11 mouse cellular contexts compared by ENCODE assay signal in the genomic region with DNA sequence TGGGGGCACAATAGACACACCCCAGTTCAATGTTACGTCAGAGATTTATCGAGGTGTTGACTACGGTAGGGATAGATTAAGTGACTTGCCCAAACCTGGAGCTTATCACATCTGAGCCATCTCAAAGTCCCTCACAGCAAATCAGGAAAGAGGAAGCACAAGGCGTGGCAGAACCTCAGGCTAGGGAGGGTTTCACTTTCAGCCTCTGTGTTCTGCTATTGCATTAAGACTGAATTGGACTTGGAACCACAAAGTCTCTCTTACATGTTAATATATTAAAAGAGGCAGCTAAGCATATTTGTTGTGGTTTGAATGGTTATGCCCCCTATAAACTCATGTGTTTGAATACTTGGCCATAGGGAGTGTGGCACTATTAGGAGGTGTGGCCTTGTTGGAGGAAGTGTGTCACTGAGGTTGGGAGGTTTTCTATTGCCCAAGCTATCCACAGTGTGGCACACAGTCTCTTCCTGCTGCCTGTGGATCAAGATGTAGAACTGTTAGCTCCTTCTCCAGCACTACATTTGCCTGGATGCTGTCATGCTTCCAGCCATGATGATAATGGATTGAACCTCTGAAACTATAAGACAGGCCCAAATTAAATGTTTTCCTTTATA. TPM values are rescaled to one million over a fixed set of nuclear protein-coding genes. Genes with fewer than 3 reads are reported as not detected.
A peak's percentile ranks its signal among the peaks of the same experiment; 100 is the strongest.
DNase-seq lines count a peak whose midpoint lies in the region; ATAC-seq and TF ChIP-seq lines count a peak whose summit lies in the region.
"Had no signal": no experiment of that assay in that cellular context is flagged by ENCODE, and none has a peak within 500 bp of the region (broad histone marks: within the 10 kb centered on the region; RNA-seq: fewer than 3 reads in every experiment).

No protein-coding gene starts in this region.

- no peak overlapping the region for H3K4me3 ChIP-seq in bone marrow macrophage, adult 2 months (ENCODE audit: insufficient read depth, low read length)
- H3K4me3 ChIP-seq in forebrain, embryonic 11.5 days (ENCODE audit: low read depth, low read length) = no peak overlapping the region
- H3K4me3 ChIP-seq: heart, embryonic 12.5 days had no signal

- intact Hi-C loops in heart, postnatal 10 days (cut with DNase I) = no loop called here

- H3K9me3 ChIP-seq in forebrain, embryonic 11.5 days (ENCODE audit: control insufficient read depth, low read length) = no peaks in the 10 kb centered on the region
- H3K9me3 ChIP-seq: heart, embryonic 12.5 days had no signal

- H3K4me2 ChIP-seq in forebrain, embryonic 11.5 days (ENCODE audit: low read depth, low read length, severe bottlenecking) = no peak overlapping the region
- H3K4me2 ChIP-seq: heart, embryonic 12.5 days; hindbrain, embryonic 14.5 days had no signal

- no peak overlapping the region for H3K9ac ChIP-seq in forebrain, embryonic 11.5 days (ENCODE audit: low read length)
- H3K9ac ChIP-seq: heart, embryonic 12.5 days; hindbrain, embryonic 14.5 days had no signal

- H3K36me3 ChIP-seq in forebrain, embryonic 11.5 days (ENCODE audit: control insufficient read depth, insufficient read depth, low read length) = no peaks in the 10 kb centered on the region
- H3K36me3 ChIP-seq: heart, embryonic 12.5 days had no signal

- no peaks in the 10 kb centered on the region for H3K27me3 ChIP-seq in forebrain, embryonic 11.5 days (ENCODE audit: control insufficient read depth, insufficient read depth, low read length)
- H3K27me3 ChIP-seq: heart, embryonic 12.5 days had no signal

- DNase-seq in heart, adult 11 months = peak; percentile 93
- DNase-seq in heart, postnatal 10 days = no peak
- DNase-seq in A20 (ENCODE audit: low read depth, low spot score) = peak; percentile 77
- DNase-seq in thymus, postnatal 10 days (ENCODE audit: low spot score in 2 of 2) = no peak
- no peak for DNase-seq in Muller cell, postnatal 12 days (ENCODE audit: inconsistent ontology term)
- DNase-seq in forebrain, embryonic 11.5 days (ENCODE audit: low spot score) = no peak

- peak overlapping the region; percentile 55 for H3K27ac ChIP-seq in bone marrow macrophage, adult 2 months (ENCODE audit: insufficient read depth, low read depth, low read length)
- H3K27ac ChIP-seq in forebrain, embryonic 11.5 days (ENCODE audit: low read depth, low read length) = no peak overlapping the region
- H3K27ac ChIP-seq: hindbrain, embryonic 14.5 days had no signal

- WGBS in forebrain, embryonic 11.5 days = 90% methylated on average over 4 of the region's 4 CpGs

- TF ChIP-seq CTCF in bone marrow macrophage, adult 2 months (IDR thresholded peaks at IDR 0.05; ENCODE audit: low read depth, low read length) = no peak

- ATAC-seq in megakaryocyte progenitor cell, adult 5-6 weeks (replicated peaks; ENCODE audit: poor library complexity) = peak; percentile 86
- ATAC-seq in forebrain, embryonic 11.5 days (replicated peaks; ENCODE audit: low FRiP score) = no peak

- no peak for TF ChIP-seq POLR2A in bone marrow macrophage, adult 2 months (IDR thresholded peaks at IDR 0.05; ENCODE audit: borderline replicate concordance, low read depth, low read length)

- peaks cover 32% of the 10 kb centered on the region for H3K4me1 ChIP-seq in bone marrow macrophage, adult 2 months (ENCODE audit: control insufficient read depth, insufficient read depth, low read length)
- H3K4me1 ChIP-seq in forebrain, embryonic 11.5 days (replicated peaks; ENCODE audit: control insufficient read depth, insufficient read depth, low read length) = peaks cover 3% of the 10 kb centered on the region; the same call in 1 of the 2 replicates

RNA-seq across cellular contexts. Expression of a gene that starts 18.7 kb away (rescaled TPM):
- total RNA-seq in heart, postnatal 10 days (2021) = under 1 TPM; 0.50 to 0.64 TPM
- polyA plus RNA-seq in bone marrow macrophage, adult 2 months (2012; ENCODE audit: insufficient read depth, insufficient read length, missing spikeins) = 2.4 and 2.9 TPM in 2 replicates
- 0.20 TPM in 1 of 2 replicates, not detected in the other for total RNA-seq in megakaryocyte progenitor cell, adult 5-6 weeks (2015)
- total RNA-seq in megakaryocyte progenitor cell, adult 5-6 weeks (2017) = 0.41 and 0.42 TPM in 2 replicates
- polyA plus RNA-seq in forebrain, embryonic 11.5 days (2014; fragmentation: Nextera tagmentation; extraction: Ambion mirVana) = 0.07 TPM in 1 of 2 replicates, not detected in the other
- polyA plus RNA-seq: stomach, embryonic 14.5 days had no signal

RNA-seq across cellular contexts. Expression of a gene that starts 41.2 kb away (rescaled TPM):
- total RNA-seq in heart, postnatal 10 days (2021) = 1 to 10 TPM; 5.7 to 6.0 TPM
- 11.4 and 15.8 TPM in 2 replicates for polyA plus RNA-seq in bone marrow macrophage, adult 2 months (2012; ENCODE audit: insufficient read depth, insufficient read length, missing spikeins)
- 22.0 and 22.4 TPM in 2 replicates for total RNA-seq in megakaryocyte progenitor cell, adult 5-6 weeks (2015)
- 30.1 and 30.4 TPM in 2 replicates for total RNA-seq in megakaryocyte progenitor cell, adult 5-6 weeks (2017)
- 30.2 and 30.8 TPM in 2 replicates for polyA plus RNA-seq in forebrain, embryonic 11.5 days (2014; fragmentation: Nextera tagmentation; extraction: Ambion mirVana)

Comparison
In these comparisons a context has a peak if more than half of its experiments do, and no peak if none do; other contexts are left out.
1. DNase-seq: peak in heart, adult 11 months (single experiment) and A20 (single experiment); none in heart, postnatal 10 days (0 of 2), thymus, postnatal 10 days (0 of 2), Muller cell, postnatal 12 days (single experiment) and forebrain, embryonic 11.5 days (single experiment).